Mouse (Mus musculus): ENCODE data around the gene Enpp3. TPM values are rescaled to one million over a fixed set of nuclear protein-coding genes. Genes with fewer than 3 reads are reported as not detected.
A peak's percentile ranks its signal among the peaks of the same experiment; 100 is the strongest.

The Enpp3 gene
- total RNA-seq, 2 experiments from 2014 or later: 0.27 TPM; not detected in 1

- intact Hi-C loops (cut with DNase I): no loop called here
- no peak for DNase-seq (ENCODE audit: extremely low spot score in 1 of 2, low spot score in 2 of 2)
- Histone ChIP-seq H3K4me3 (peak overlapping the region; percentile 28; the same call in 1 of the 2 replicates), H3K27ac (no peak overlapping the region)
- no peak for TF ChIP-seq CTCF (IDR thresholded peaks at IDR 0.05)
Measured at GRCm38 (mm10) chr10:24754251-24754835, 88.3 kb downstream of the Enpp3 start.

GRCm38 (mm10) chr10:24753536-24754250 is 88.9 kb downstream of the Enpp3 start:
- TF ChIP-seq CTCF (IDR thresholded peaks at IDR 0.05): no peak
- Histone ChIP-seq H3K4me3 (no peak overlapping the region), H3K27ac (no peak overlapping the region)
- DNase-seq (ENCODE audit: extremely low spot score in 1 of 2, low spot score in 2 of 2): no peak
- intact Hi-C loops (cut with DNase I): no loop called here

- DNase-seq (ENCODE audit: extremely low spot score in 1 of 2, low spot score in 2 of 2): no peak
- intact Hi-C loops (cut with DNase I): no loop called here
- no peak for TF ChIP-seq CTCF (IDR thresholded peaks at IDR 0.05)
- no peak overlapping the region for H3K27ac ChIP-seq
- H3K4me3 ChIP-seq: no peak overlapping the region
Measured at GRCm38 (mm10) chr10:24742950-24743487, 99.6 kb downstream of the Enpp3 start.

- TF ChIP-seq CTCF (IDR thresholded peaks at IDR 0.05): no peak
- no peak for DNase-seq (ENCODE audit: extremely low spot score in 1 of 2, low spot score in 2 of 2)
- intact Hi-C loops (cut with DNase I): no loop called here
- Histone ChIP-seq H3K4me3 (no peak overlapping the region), H3K27ac (no peak overlapping the region)
Measured at GRCm38 (mm10) chr10:24741229-24742198, 101.1 kb downstream of the Enpp3 start.

GRCm38 (mm10) chr10:24739171-24739570 is 103.5 kb downstream of the Enpp3 start:
- TF ChIP-seq CTCF (IDR thresholded peaks at IDR 0.05): no peak
- Histone ChIP-seq H3K27ac (no peak overlapping the region), H3K4me3 (no peak overlapping the region)
- no peak for DNase-seq (ENCODE audit: extremely low spot score in 1 of 2, low spot score in 2 of 2)
- intact Hi-C loops (cut with DNase I): no loop called here

GRCm38 (mm10) chr10:24738456-24738855 is 104.2 kb downstream of the Enpp3 start:
- no peak overlapping the region for H3K4me3 ChIP-seq
- DNase-seq (ENCODE audit: extremely low spot score in 1 of 2, low spot score in 2 of 2): no peak
- no peak for TF ChIP-seq CTCF (IDR thresholded peaks at IDR 0.05)

GRCm38 (mm10) chr10:24735027-24735777 is 107.4 kb downstream of the Enpp3 start:
- Histone ChIP-seq H3K27ac (no peak overlapping the region), H3K4me3 (no peak overlapping the region)
- TF ChIP-seq CTCF (IDR thresholded peaks at IDR 0.05): no peak
- intact Hi-C loops (cut with DNase I): no loop called here
- DNase-seq (ENCODE audit: extremely low spot score in 1 of 2, low spot score in 2 of 2): no peak

More at GRCm38 (mm10) chr10:24738456-24738855, 104.2 kb downstream of the Enpp3 start:
- H3K27ac ChIP-seq: no peak overlapping the region
- intact Hi-C loops (cut with DNase I): no loop called here

- intact Hi-C loops (cut with DNase I): no loop called here
- TF ChIP-seq CTCF (IDR thresholded peaks at IDR 0.05): no peak
- no peak overlapping the region for H3K4me3 ChIP-seq
- H3K27ac ChIP-seq: no peak overlapping the region
- DNase-seq (ENCODE audit: extremely low spot score in 1 of 2, low spot score in 2 of 2): no peak
Measured at GRCm38 (mm10) chr10:24727478-24727877, 115.1 kb downstream of the Enpp3 start.

- intact Hi-C loops (cut with DNase I): no loop called here
- H3K27ac ChIP-seq: no peak overlapping the region
- TF ChIP-seq CTCF (IDR thresholded peaks at IDR 0.05): no peak
- no peak overlapping the region for H3K4me3 ChIP-seq
- DNase-seq (ENCODE audit: extremely low spot score in 1 of 2, low spot score in 2 of 2): no peak
Measured at GRCm38 (mm10) chr10:24725197-24725596, 117.4 kb downstream of the Enpp3 start.

Other genes with a start within 250 kb of the Enpp3 start
- gene Ccn2, start 247.4 kb downstream of the Enpp3 start, total RNA-seq (2021): 10 to 100 TPM; 27.4 to 29.6 TPM
- 1 to 10 TPM; 3.7 to 4.9 TPM for gene Enpp1, start 130.7 kb downstream of the Enpp3 start, total RNA-seq (2021)
- 10 to 100 TPM; 32.7 to 37.2 TPM for gene Med23, start 27.2 kb upstream of the Enpp3 start, total RNA-seq (2021)
- not detected for gene Arg1, start 84.7 kb upstream of the Enpp3 start, total RNA-seq (2021)